Mouse (Mus musculus) lung, adult 2 months (tissue): ENCODE measurements around the gene Acot11.

Experiments
- CTCF ChIP-seq: fragments of 200-500 bp; IDR thresholded peaks from 2 replicates; pipeline ENCODE4 v1.5.1; 2011; ENCODE audit warnings: mild to moderate bottlenecking, low read length, control low read depth; ENCODE audit not compliant: insufficient read depth
- POLR2A ChIP-seq: fragments of 200-500 bp; IDR thresholded peaks from 2 replicates; pipeline ENCODE4 v1.6.1; 2011; ENCODE audit warnings: low read depth, mild to moderate bottlenecking, control low read depth, low read length, borderline replicate concordance; ENCODE audit errors: extremely low read depth

DNA sequence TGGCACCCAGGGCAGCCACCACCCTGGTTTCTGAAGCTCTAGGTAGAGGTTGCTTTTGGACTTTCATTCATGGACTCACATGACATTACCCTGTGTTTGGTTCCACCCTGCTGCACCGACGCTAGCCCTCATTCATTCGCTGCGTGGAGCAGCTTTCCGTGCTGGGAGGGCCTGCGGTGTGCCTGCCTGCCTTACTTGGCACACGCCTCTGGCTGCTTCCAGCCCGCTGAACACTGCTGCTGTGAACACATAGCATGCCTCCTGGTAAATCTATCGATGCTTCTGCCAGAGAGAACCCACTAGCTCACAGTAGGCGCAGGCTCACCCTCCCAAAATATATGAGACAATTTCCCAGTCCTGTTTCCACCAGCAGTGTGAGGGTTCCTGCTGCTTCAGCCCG is 100.4 kb downstream of the Acot11 start:
- TF ChIP-seq CTCF: no peak
- no peak for TF ChIP-seq POLR2A
